Mouse (Mus musculus) right cerebral cortex, postnatal 36 days (tissue): ENCODE results near the gene Iffo2.

Experiments
- DNase-seq, 2 experiments: peaks; one replicate each; pipeline ENCODE4 v3.0.0; 2022; ENCODE audit warnings: low spot score in 2 of 2, mixed read lengths in 1 of 2

Gene Iffo2

DNA sequence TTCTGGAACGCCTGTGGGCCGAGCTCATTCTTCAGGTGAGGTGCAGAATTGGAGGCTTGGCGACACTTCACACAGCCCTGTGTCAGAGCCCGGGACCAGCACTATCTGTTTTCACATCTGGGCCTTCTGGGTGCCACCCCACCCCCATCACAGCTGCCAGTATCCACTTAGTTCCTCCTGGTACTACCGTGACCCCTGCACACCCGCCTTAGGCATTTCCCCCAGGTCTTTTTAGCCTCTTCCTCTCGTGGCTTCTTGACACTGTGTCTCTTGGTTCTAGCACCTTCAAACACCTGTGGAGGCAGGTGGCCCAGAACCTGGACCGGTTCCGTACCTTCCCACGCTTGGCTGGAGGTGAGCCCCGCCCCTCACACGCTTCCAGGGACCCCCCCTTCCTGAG is 110.0 kb downstream of the Iffo2 start:
- DNase-seq: no peak

DNA sequence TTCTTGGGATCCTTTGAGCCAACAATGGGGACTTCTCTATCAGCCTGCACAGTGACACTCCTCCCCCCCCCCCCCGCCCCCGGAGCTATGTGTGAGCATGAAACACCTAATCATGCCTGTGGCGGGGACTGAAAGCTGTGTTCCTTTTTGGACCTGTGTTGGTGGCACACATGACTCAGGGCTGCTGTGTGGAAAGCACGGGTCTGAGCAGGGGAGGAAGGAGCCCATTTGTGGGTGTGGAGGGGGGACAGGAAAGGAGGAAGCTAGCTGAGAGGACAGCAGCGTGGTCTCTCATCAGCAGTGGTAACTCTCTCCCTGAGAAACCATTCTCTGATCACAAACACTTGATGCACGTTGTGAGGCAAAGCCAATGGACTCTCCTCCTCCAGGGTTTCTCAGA is 110.4 kb downstream of the Iffo2 start:
- no peak for DNase-seq

DNA sequence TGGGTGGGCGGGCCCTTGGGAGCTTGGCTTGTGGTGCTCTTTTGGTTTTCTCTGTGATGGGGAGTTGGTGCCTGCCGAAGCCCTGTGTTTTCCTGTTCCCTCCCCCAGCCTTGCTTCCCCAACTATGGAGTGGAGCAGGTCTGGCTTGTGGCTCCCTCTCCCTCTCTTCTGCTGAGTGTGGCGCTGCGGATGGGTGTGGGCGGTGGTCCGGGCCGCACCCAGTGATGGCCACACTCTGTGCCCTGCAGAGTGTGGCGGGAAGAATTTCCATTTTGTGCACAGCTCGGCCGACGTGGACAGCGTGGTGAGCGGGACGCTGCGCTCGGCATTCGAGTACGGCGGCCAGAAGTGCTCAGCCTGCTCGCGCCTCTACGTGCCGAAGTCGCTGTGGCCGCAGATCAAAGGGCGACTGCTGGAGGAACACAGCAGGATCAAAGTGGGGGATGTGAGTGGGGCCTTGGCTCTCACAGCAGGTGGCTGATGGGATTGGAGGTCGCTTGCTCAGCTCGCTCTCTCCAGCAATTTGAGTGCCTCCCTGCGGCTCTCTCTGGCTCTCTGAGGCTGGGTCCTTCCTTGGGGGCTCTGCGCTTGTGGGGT is 111.6 kb downstream of the Iffo2 start:
- DNase-seq: no peak

DNA sequence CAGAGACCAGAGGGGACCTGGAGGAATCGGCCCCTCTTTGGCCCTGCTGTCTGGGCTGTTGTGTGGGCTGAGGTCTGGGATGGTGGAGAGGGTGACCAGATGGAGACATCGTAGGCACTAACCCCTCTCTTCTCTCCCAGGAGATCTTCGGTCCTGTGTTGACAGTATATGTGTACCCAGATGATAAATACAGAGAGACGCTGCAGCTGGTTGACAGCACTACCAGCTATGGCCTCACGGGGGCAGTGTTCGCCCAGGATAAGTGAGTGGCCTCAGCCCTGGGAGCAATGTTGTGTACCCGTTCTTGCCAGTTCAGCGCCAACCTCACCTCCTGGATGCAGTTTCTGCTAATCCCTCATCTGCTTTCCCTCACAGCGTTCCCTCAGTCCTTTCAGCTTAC is 113.6 kb downstream of the Iffo2 start:
- peak; percentile 59 to 69 for DNase-seq

DNA sequence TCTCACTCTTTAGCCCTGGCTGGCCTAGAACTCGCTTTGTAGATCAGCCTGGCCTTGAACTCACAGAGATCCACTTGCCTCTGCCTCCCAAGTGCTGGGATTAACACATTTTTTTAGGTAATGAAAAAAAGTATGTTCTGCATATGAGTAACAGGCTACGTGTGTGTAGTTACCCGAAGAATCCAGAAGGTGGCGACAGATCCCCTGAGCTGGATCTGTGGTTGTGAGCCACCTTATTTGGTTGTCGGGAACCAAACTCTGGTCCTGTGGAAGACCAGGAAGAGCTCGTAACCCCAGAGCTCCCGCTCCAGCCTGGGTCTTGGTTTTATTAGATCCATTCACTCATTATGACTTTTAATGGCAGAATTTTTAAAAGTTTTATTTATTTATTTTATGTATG is 116.6 kb downstream of the Iffo2 start:
- no peak for DNase-seq

DNA sequence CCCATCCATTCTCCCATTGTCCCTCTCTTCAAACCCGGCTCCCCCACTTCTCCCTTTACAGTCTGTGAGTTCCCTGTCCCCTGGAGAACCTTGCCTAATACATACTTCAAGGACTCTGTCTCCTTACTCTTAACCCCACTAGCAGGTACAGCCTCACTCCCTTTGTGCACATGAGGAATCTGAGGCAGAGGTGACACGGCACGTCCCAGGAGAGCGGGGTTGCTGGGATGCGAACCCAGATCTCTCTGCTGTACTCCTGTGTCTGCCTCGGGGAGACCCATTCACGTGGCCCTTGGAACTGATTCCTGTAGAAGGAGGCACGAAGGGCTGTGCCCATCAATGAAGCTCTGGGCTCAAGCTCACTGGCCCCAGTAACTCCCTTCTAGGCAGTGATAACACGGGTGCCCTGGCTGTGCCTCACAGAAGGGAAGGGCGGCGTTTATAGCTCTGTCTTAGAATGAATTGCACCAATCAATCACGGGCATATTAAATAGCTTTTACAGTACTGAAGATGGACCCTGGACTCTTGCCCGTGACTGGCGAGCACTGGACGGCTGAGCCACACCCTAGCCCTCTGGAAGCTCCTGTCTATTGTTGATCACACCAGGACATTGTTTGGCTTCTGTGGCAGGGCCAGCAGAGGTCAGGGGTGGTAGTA is 119.9 kb downstream of the Iffo2 start:
- DNase-seq: no peak

DNA sequence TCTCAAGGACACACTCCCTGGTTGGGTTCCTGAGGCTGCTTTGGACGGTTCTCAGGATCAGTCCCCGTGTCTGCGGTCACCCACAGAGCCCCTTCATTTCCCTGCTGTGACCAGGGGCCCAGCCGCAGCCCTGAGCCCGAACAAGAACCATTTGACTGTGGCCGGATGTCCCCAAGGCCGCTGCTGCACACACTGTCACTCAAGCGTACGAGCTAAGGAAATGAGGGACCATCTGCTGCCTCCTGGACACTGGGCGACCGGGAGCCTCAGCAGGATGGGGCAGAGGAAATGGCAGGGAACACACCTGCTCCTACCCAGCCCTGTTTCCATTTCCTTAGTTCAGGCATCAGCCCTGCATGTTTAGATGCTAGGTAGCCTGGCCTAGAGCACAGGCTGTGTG is 120.6 kb downstream of the Iffo2 start:
- DNase-seq: no peak

DNA sequence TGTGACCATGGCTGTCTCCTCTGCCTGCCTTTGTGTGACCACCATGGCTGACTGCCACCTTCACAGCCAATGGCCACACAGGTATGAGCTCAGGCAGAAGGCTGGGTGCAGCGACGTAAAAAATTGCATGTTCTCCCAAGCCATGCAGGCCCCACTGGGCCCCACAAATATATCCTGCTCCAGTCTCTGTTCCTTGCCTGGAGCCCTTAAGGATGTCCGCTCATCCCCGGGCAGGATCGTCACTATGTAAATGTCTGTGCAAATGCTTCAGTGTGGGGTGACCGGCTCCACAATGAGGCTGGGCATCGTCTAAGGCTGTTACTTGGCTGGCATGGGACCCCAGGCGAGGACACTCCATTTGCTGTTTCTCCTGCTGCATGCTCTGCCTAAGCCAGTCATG is 122.9 kb downstream of the Iffo2 start, which contains the start of gene Tas1r2:
Gene Tas1r2, plus strand, starts transcription at position 301 of the 400 bp plus-strand sequence.
- DNase-seq: no peak

DNA sequence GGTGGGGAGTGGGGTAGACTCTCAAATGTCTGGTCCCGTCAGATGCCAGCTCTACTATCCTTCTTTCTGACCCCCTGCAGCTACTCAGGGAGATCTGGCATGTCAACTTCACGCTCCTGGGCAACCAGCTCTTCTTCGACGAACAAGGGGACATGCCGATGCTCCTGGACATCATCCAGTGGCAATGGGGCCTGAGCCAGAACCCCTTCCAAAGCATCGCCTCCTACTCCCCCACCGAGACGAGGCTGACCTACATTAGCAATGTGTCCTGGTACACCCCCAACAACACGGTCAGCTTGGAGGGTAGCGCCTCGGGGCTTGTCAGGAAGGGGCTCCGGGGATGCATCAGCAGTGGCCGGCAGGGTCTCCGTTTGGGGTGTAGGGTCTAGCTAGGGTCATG is 131.5 kb downstream of the Iffo2 start:
- no peak for DNase-seq

DNA sequence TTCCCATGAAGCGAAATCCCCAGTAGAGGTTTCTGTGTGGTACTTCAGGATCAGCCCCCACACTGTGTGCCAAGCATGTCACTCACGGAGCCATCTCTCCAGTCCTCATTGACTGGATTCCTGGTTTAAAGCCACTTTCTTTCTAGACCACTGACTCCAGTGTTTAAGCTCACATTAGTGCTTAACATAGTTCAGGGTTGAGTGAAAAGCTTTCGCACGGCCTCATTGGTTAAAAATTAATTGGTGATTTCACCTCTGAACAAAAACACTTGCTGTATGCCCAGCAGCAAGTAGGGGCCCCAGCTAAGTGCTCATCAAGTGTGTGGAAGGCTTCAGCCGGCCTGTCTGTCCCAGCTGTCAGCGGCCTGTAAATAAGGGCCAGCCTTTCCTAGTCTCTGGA is 137.3 kb downstream of the Iffo2 start:
- no peak for DNase-seq

DNA sequence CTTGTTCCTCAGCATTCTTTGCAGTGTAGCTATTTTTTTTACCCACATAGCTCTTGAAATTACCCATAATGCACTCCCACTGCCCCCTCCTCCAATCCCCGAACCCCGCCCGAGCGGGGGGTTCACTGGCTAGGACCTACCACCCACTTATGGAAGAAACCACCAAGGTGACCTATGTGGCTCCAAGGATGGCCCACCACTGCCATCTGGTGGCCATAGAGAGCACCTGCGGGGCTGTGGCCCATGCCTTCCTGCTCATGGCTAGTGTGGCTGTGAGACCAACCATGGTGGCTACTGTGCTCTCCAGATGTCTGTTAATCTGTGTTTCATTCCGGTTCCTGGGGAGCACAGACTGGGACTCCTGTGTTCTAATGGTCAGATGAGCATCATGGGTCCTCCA is 139.5 kb downstream of the Iffo2 start:
- no peak for DNase-seq
